Mouse (Mus musculus): ENCODE data around the gene Adcy9.

GRCm38 (mm10) chr16:4325801-4326200, 94.5 kb downstream of the Adcy9 start:
- TF ChIP-seq CTCF (conservative IDR thresholded peaks at IDR 0.05 in 1 of 2, IDR thresholded peaks at IDR 0.05 in 1 of 2; ENCODE audit: low read depth in 2 of 2, low read length in 2 of 2): no peak
- no peak for TF ChIP-seq POLR2A (IDR thresholded peaks at IDR 0.05; ENCODE audit: low read depth, low read length)
- no peak for TF ChIP-seq BHLHE40 (IDR thresholded peaks at IDR 0.05; ENCODE audit: low read depth, low read length)
- TF ChIP-seq PAX5 (IDR thresholded peaks at IDR 0.05; ENCODE audit: low read length): no peak
- no peak for TF ChIP-seq USF2 (conservative IDR thresholded peaks at IDR 0.05; ENCODE audit: low read depth, low read length)
- TF ChIP-seq CHD2 (IDR thresholded peaks at IDR 0.05; ENCODE audit: low read length): no peak
- TF ChIP-seq USF1 (IDR thresholded peaks at IDR 0.05; ENCODE audit: low read depth, low read length): no peak
- no peak for TF ChIP-seq MAX (IDR thresholded peaks at IDR 0.05; ENCODE audit: low read length)
- no peak for TF ChIP-seq MAZ (IDR thresholded peaks at IDR 0.05; ENCODE audit: low read depth, low read length)
- TF ChIP-seq MYC (IDR thresholded peaks at IDR 0.05; ENCODE audit: low read depth, low read length): no peak
- TF ChIP-seq E2F4 (IDR thresholded peaks at IDR 0.05; ENCODE audit: insufficient replicate concordance, low read depth, low read length): no peak
